15 mouse cellular contexts compared by ENCODE assay signal in genomic region chr1:57807882-57808281, GRCm38 (mm10). TPM values are rescaled to one million over a fixed set of nuclear protein-coding genes. Genes with fewer than 3 reads are reported as not detected.
DNase-seq lines count a peak whose midpoint lies in the region; ATAC-seq and TF ChIP-seq lines count a peak whose summit lies in the region.
"Had no signal": no experiment of that assay in that cellular context is flagged by ENCODE, and none has a peak within 500 bp of the region (broad histone marks: within the 10 kb centered on the region; RNA-seq: fewer than 3 reads in every experiment).

No protein-coding gene starts in this region.

- H3K9ac ChIP-seq in heart, embryonic 12.5 days: no peak overlapping the region; the same call in 1 of the 2 replicates
- no peak overlapping the region for H3K9ac ChIP-seq in hindbrain, embryonic 11.5 days (ENCODE audit: low read depth, low read length)
- H3K9ac ChIP-seq in midbrain, embryonic 12.5 days (replicated peaks): no peak overlapping the region
- no peak overlapping the region for H3K9ac ChIP-seq in liver, postnatal 0 days (replicated peaks)

- ATAC-seq in heart, embryonic 12.5 days (ENCODE audit: insufficient number of reproducible peaks, low FRiP score): no peak
- peak; percentile 69 for ATAC-seq in hindbrain, embryonic 11.5 days (ENCODE audit: low FRiP score)
- ATAC-seq in midbrain, embryonic 12.5 days (ENCODE audit: low FRiP score, low read depth): 0 out of 2 replicates have a peak, but pooled peaks have one; percentile 54
- ATAC-seq in liver, postnatal 0 days: no peak

- WGBS in heart, embryonic 12.5 days: 42% methylated on average over 7 of the region's 7 CpGs
- WGBS in embryonic facial prominence, embryonic 10.5 days: 59% methylated on average over 7 of the region's 7 CpGs
- WGBS in hindbrain, embryonic 11.5 days: 48% methylated on average over 7 of the region's 7 CpGs
- 42% methylated on average over 7 of the region's 7 CpGs for WGBS in midbrain, embryonic 12.5 days
- WGBS in liver, postnatal 0 days (ENCODE audit: insufficient replicate concordance): 70% methylated on average over 7 of the region's 7 CpGs

- peaks cover 6% of the 10 kb centered on the region for H3K4me1 ChIP-seq in heart, embryonic 12.5 days (replicated peaks)
- peaks cover 27% of the 10 kb centered on the region for H3K4me1 ChIP-seq in embryonic facial prominence, embryonic 10.5 days
- no peaks in the 10 kb centered on the region for H3K4me1 ChIP-seq in hindbrain, embryonic 11.5 days (replicated peaks; ENCODE audit: control insufficient read depth, insufficient read depth, low read length)
- H3K4me1 ChIP-seq in midbrain, embryonic 12.5 days: peaks cover 11% of the 10 kb centered on the region
- H3K4me1 ChIP-seq in liver, postnatal 0 days (ENCODE audit: insufficient read depth): no peaks in the 10 kb centered on the region

- H3K36me3 ChIP-seq in heart, embryonic 12.5 days: peaks cover 11% of the 10 kb centered on the region
- H3K36me3 ChIP-seq in embryonic facial prominence, embryonic 10.5 days (replicated peaks): no peaks in the 10 kb centered on the region
- no peaks in the 10 kb centered on the region for H3K36me3 ChIP-seq in hindbrain, embryonic 11.5 days (ENCODE audit: control insufficient read depth, insufficient read depth, low read length)
- H3K36me3 ChIP-seq in midbrain, embryonic 12.5 days: no peaks in the 10 kb centered on the region
- no peaks in the 10 kb centered on the region for H3K36me3 ChIP-seq in liver, postnatal 0 days (replicated peaks; ENCODE audit: insufficient read depth, low read length)

- peak overlapping the region; percentile 6; the same call in 1 of the 2 replicates for H3K4me2 ChIP-seq in heart, embryonic 12.5 days
- H3K4me2 ChIP-seq in hindbrain, embryonic 11.5 days (replicated peaks; ENCODE audit: low read depth, low read length): no peak overlapping the region
- no peak overlapping the region for H3K4me2 ChIP-seq in midbrain, embryonic 12.5 days (replicated peaks)
- H3K4me2 ChIP-seq in liver, postnatal 0 days (ENCODE audit: low read depth, low read length): no peak overlapping the region

- DNase-seq in heart, postnatal 14 days: no peak
- peak; percentile 28 for DNase-seq in embryonic facial prominence, embryonic 10.5 days (ENCODE audit: low spot score)
- DNase-seq in hindbrain, embryonic 11.5 days (ENCODE audit: low spot score): peak; percentile 23
- DNase-seq in gastrocnemius, adult 18-20 months (ENCODE audit: low spot score): no peak
- DNase-seq in c-Kit-positive CD71-positive TER-119-positive erythroid progenitor cells, embryonic 14.5 days (ENCODE audit: low spot score): no peak
- no peak for DNase-seq in liver, postnatal 0 days
- DNase-seq: adrenal gland, postnatal 25 days; B cell, adult 2 months; cerebellum, adult 11 months; lung, postnatal 14 days; thymus, postnatal 25 days had no signal

- no peak overlapping the region for H3K27ac ChIP-seq in heart, embryonic 12.5 days (ENCODE audit: poor library complexity, severe bottlenecking)
- H3K27ac ChIP-seq in embryonic facial prominence, embryonic 10.5 days (replicated peaks): peak overlapping the region; percentile 75
- H3K27ac ChIP-seq in hindbrain, embryonic 11.5 days (ENCODE audit: low read depth, low read length): no peak overlapping the region
- H3K27ac ChIP-seq in midbrain, embryonic 12.5 days (replicated peaks): no peak overlapping the region
- H3K27ac ChIP-seq in liver, postnatal 0 days (ENCODE audit: low read depth): no peak overlapping the region
- H3K27ac ChIP-seq: kidney, postnatal 0 days had no signal

- intact Hi-C loops in heart, postnatal 14 days (cut with DNase I): no loop called here

- no peak for TF ChIP-seq CTCF in liver, postnatal 0 days (IDR thresholded peaks at IDR 0.05; ENCODE audit: low read depth)

- H3K4me3 ChIP-seq in heart, embryonic 12.5 days: no peak overlapping the region
- H3K4me3 ChIP-seq in embryonic facial prominence, embryonic 10.5 days: no peak overlapping the region
- no peak overlapping the region for H3K4me3 ChIP-seq in hindbrain, embryonic 11.5 days (ENCODE audit: low read depth, low read length)
- no peak overlapping the region for H3K4me3 ChIP-seq in midbrain, embryonic 12.5 days
- H3K4me3 ChIP-seq in liver, postnatal 0 days (ENCODE audit: low read depth, low read length): no peak overlapping the region

- no peak for TF ChIP-seq EP300 in liver, postnatal 0 days (IDR thresholded peaks at IDR 0.05; ENCODE audit: low read depth)

- H3K9me3 ChIP-seq in heart, embryonic 12.5 days (replicated peaks): no peaks in the 10 kb centered on the region
- no peaks in the 10 kb centered on the region for H3K9me3 ChIP-seq in embryonic facial prominence, embryonic 10.5 days
- no peaks in the 10 kb centered on the region for H3K9me3 ChIP-seq in hindbrain, embryonic 11.5 days (ENCODE audit: control insufficient read depth, low read length)
- no peaks in the 10 kb centered on the region for H3K9me3 ChIP-seq in midbrain, embryonic 12.5 days
- H3K9me3 ChIP-seq in liver, postnatal 0 days (ENCODE audit: low read length): no peaks in the 10 kb centered on the region

- no peaks in the 10 kb centered on the region for H3K27me3 ChIP-seq in heart, embryonic 12.5 days (replicated peaks)
- H3K27me3 ChIP-seq in embryonic facial prominence, embryonic 10.5 days (replicated peaks; ENCODE audit: low read depth, poor library complexity, severe bottlenecking): no peaks in the 10 kb centered on the region
- no peaks in the 10 kb centered on the region for H3K27me3 ChIP-seq in hindbrain, embryonic 11.5 days (ENCODE audit: control insufficient read depth, insufficient read depth, low read length)
- no peaks in the 10 kb centered on the region for H3K27me3 ChIP-seq in midbrain, embryonic 12.5 days
- H3K27me3 ChIP-seq in liver, postnatal 0 days (ENCODE audit: insufficient read depth, low read length): no peaks in the 10 kb centered on the region

RNA-seq across cellular contexts. Expression of gene Spats2l, which starts 33.9 kb away (rescaled TPM):
- 47.6 and 47.9 TPM in 2 replicates for polyA plus RNA-seq in heart, embryonic 12.5 days (2016; fragmentation: Nextera tagmentation; extraction: Ambion mirVana)
- 10 to 100 TPM; 12.5 to 16.2 TPM for total RNA-seq in heart, postnatal 14 days (2021)
- polyA plus RNA-seq in embryonic facial prominence, embryonic 10.5 days (2016; fragmentation: Nextera tagmentation; extraction: Ambion mirVana): 18.7 and 23.5 TPM in 2 replicates
- 33.6 and 55.2 TPM in 2 replicates for polyA plus RNA-seq in hindbrain, embryonic 11.5 days (2014; fragmentation: Nextera tagmentation; extraction: Ambion mirVana)
- 60.3 and 62.3 TPM in 2 replicates for polyA plus RNA-seq in midbrain, embryonic 12.5 days (2016; fragmentation: Nextera tagmentation; extraction: Ambion mirVana)
- 1 to 10 TPM; 2.3 to 2.6 TPM for total RNA-seq in gastrocnemius, adult 18-20 months (2021)
- 9.9 and 10.2 TPM in 2 replicates for polyA plus RNA-seq in liver, postnatal 0 days (2015; fragmentation: Nextera tagmentation; extraction: Ambion mirVana)
- total RNA-seq: granulocyte monocyte progenitor cell, adult 5-6 weeks had no signal

Comparison
In these comparisons a context has a peak if more than half of its experiments do, and no peak if none do; other contexts are left out.
1. ATAC-seq: peak in hindbrain, embryonic 11.5 days (single experiment) and midbrain, embryonic 12.5 days (single experiment); none in heart, embryonic 12.5 days (single experiment) and liver, postnatal 0 days (single experiment).
2. DNase-seq: peak in embryonic facial prominence, embryonic 10.5 days (single experiment) and hindbrain, embryonic 11.5 days (single experiment); none in heart, postnatal 14 days (0 of 2), gastrocnemius, adult 18-20 months (single experiment), c-Kit-positive CD71-positive TER-119-positive erythroid progenitor cells, embryonic 14.5 days (single experiment) and liver, postnatal 0 days (single experiment).